Mouse (Mus musculus): ENCODE results near the gene Engase.

Gene Engase

GRCm38 (mm10) chr11:118455788-118456187, 20.8 kb upstream of the Engase start:
- DNase-seq, result no peak

DNA sequence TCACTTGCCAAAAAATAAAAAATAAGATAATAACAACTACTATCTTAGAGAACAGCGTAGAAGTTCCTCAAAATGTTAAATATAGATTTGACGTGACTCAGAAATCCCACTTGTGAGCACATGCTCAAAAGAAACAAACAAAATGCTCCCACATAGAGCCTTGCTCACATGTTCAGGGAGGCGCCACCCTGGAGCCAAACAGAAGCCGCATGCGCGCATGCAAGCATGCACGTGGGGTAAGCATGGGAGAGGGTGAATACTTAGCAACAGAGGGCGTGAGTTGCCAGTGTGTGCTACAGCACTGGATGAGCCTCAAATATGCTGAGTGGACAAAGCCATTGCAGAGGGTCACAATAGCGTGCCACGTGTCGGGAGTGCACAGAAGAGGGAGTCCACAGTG, 19.7 kb upstream of the Engase start:
- no peak for DNase-seq

DNA sequence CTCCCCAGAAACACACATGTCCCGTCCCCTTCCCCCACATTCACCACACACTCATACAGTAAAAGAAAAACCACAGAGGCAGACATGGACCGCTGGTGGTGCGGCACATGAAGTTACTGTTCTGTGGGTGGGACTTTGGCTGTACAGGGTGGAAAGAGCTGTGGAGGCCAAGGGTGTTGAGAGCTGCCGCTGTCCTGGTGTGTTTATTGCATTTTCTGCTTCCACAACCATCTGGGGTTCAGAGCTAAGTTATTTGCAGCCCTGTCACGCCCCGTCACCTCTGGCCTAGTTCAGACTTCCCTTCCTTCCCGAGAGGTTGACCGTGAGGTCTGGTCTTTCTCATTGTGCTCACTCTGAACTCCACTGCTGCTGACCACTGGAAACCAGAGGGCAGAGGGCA, 17.6 kb upstream of the Engase start:
- DNase-seq, result no peak

- no peak for DNase-seq
Observed at GRCm38 (mm10) chr11:118459536-118459935, 17.1 kb upstream of the Engase start.

DNA sequence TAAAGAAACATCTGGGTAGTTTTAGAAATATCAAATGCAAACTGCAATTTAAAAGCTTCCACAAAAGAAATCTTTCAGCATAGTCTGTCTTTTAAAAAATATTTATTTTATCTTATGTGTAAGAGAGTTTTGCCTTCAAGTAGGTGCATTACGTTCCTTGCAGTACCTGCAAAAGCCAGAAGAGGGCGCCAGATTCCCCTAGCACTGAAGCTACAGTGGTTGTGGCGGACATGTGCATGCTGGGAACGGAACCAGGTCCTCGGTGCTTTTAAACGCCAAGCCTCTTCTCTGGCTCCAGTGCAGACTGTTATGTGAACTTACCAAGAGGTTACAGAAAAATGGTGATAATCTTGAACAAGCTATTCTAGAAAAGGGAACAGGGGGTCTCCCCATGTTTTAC, 16.3 kb upstream of the Engase start:
- DNase-seq, result no peak

- DNase-seq, result no peak
Observed at GRCm38 (mm10) chr11:118467441-118468035, 9.1 kb upstream of the Engase start.

GRCm38 (mm10) chr11:118469509-118470160, 7.0 kb upstream of the Engase start:
- no peak for DNase-seq

- DNase-seq, result no peak
Observed at GRCm38 (mm10) chr11:118470234-118470966, 6.2 kb upstream of the Engase start.

DNA sequence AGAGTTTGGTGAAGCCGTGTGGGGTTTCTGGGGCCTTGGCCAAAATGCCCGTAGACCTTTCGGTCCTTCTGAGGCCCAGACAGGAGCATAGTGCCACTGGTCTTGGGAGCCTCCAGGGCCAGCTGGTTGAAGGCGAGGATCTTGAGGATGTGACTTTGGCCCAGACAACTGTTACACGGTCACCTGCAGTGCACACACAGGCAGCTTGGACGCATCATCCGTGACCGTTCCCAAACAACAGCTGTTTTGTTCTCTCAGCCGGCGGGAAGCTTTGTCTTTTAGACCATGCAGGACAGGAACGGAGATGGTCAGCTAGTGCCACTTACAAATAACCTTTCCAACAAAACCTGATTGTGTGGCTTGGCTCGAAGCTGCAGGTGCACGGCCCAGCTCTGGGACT, 5.0 kb upstream of the Engase start:
- no peak for DNase-seq

- no peak for DNase-seq
Observed at GRCm38 (mm10) chr11:118473161-118473560, 3.5 kb upstream of the Engase start.

DNA sequence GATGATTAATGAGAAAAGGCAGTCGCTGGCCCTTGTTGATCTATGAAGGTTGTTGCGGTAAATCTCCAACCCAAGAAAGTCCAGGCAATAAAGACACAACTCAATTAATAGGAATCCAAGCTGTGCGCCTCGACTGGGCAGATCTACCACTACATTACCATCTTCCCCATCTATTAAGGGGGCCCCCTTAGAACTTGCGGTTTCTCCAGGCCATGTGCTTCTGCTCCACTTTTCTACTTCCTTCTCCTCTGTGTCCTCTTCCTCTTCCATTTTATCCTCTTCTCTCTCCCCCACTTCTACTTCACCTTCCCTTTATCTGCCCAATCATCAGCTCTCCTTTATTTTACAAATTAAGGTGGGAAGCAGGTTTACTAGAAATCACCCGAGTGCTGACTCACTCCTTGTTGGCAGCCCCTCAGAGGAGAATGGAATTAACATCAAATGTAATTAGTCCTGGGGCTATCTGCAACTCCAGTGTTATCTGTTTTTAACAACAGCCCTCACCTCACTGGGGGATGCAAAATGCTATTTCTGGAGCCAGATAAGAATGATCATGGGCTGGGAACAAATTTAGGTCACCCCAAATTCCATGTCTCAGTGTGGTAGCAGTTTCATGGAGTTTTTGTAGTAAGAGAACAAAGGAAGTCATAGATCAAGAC, 2.7 kb upstream of the Engase start:
- DNase-seq, result no peak

GRCm38 (mm10) chr11:118475496-118476083, 1.0 kb upstream of the Engase start:
- no peak for DNase-seq

- no peak for DNase-seq
Observed at GRCm38 (mm10) chr11:118479776-118480175, 3.1 kb downstream of the Engase start.

DNA sequence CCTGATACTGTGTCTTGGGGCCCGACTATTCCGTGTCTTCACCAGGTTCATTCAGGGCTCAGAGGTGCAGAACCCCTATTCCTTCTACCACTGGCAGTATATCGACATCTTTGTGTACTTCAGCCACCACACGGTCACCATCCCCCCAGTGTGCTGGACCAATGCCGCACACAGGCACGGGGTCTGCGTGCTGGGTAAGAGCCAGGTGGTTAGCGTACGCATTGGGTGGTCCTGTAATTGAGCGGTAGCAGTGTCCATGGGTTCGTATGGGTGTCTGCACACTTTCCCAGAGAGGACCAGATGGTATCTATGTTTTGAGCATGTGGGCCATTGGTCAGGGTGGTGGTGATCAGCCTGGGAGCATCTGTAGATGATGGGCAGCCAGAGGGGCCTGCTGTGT, 4.6 kb downstream of the Engase start:
- no peak for DNase-seq

DNA sequence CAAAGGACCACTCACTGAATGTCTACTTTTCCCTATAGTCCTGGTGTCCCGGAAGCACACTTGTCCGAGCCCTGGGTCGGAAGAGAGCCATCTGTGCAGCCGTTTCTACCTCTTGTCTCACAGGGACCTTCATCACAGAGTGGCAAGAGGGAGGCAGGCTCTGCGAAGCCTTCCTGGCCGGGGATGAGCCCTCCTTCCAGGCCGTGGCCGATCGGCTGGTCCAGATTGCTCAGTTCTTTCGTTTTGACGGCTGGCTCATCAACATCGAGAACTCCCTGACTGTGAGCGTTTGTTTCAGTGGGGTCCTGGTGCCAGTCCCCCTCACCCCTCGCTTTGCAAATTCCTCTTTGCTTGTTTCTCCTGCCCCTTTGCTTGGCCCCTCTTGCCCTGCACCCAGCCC, 5.1 kb downstream of the Engase start:
- no peak for DNase-seq

DNA sequence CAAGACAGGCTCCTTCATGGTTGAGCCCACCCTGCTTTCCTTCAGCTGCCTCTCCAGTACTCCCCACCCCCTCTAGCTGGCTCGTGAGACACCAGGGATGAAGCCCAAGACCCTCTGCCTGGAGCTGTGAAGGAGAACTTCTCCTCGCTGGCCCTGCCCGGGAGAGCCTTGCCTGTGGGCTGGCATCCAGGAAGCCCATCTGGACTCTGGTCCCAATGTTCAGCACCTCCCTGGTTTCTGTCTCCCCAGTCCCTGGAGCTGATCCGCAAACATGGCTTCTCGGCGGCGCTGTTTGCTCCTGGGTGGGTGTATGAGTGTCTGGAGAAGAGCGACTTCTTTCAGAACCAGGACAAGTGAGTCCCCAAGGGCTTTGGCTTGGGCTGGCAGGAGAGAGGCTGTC, 7.5 kb downstream of the Engase start:
- DNase-seq, result peak; percentile 75 to 77

GRCm38 (mm10) chr11:118485338-118485737, 8.7 kb downstream of the Engase start:
- no peak for DNase-seq

DNA sequence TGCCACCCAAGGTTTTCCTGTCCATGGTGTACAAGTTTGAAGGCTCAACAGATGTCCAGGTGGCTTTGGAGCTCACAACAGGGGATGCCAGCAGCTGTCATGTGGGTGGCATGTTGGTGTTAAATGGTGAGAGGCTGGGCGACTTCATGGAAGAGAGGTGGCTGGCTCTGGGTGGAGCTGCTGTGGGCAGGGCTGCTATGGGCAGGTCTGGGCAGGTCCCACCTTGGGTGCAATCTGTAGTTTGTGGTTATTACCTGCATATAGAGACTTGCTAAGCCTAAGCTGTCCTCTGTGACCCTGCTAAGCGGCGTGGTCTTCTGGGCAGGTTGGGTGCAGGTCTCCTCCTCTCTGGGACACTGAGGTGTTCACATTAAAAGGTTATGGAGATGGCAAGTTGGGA, 9.2 kb downstream of the Engase start:
- peak in 1 of 2 experiments; percentile 5 for DNase-seq

DNA sequence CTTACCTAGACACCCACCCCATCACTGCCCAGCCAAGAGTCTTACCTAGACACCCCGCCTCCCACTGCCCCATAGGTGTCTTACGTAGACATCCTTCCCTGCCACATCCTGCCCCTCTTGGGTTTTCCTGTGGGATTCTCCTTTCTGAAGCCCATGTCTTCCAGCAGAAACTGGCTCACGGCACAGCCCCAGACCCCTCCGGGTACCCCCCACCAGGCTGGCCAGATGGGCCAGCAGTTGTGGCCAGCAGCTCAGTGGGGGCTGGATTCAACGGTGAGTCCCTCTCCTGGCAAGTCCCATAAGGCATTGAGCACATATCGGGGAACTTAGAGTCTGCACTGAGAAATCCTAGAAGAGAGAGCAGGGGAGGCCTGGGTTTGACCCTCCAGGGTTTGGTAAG, 9.7 kb downstream of the Engase start:
- no peak for DNase-seq

DNA sequence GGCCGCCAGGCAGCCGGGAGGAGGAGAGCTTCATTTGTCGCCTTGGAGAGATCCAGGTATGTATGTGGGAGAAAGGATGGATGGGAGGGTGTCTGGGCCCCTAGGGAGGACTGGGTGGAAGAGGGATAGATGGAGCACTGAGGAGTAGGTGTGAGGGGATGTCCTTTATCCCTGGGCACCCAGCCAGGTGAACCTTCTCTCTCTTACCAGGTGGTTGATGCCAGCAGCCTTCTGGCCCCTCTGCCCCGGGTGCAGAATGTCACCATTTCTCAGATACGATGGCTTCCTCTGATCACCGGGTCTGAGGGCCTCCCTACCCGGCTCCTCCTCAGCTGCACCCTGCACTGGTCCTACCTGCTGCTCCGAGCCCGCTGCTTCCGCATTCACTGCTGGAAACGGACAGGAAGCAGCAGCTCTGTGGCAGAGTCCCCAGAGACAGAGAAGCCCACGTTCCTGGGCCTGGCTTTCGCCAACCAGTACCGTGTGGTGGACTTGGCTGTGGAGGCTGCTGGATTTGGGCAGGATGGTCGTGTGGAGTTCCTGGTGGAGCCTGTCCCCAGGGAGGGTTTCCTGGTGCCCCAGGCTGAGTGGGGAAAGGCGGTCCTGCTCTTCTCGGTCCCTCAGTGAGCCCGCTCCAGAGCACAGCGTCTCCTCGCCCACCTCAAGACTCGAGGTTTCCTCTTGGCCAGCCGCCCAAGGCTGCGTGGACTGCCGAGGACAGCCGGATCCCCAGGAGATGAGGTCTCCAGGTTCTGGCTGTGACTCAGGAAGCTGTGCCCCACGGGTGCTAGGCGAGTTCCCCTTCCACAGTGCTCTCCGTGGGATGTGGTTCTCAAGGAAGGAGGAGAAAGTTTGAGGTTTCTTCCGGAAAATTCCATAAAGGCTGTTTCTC, 10.5 kb downstream of the Engase start:
- no peak for DNase-seq

DNA sequence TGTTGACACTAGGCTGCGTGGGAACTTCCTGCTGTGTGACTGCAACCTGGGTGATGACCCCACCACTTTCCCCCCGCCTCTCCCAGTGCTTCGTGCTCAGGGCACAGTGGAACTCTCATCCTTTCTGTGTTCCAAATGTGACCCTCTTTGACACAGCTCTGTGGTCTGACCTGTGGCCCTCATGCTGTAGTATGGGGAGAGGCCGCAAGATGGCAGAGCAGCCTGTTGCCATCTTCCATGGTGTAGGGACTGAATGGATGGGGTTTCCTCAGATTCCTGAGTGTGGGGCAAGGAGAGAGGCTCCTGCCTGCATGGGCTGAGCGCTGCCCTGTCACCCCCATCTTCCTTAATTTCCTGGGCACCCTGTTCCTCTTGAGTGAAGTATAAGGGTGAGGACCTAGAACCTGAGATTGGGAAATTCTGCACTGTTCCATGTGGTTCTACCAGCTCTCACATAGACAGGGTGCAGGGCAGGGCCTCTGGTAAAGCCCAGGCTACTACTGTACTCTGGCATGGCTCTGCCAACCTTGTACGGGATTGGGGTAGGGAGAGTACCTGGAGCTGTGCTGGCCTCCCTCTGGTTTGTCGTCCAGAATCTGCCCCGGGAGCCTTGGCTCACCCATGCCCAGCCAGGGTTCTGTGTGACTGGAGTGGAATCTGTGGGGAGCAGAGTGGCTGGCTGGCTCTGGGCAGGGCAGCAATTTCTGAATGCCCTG, 11.7 kb downstream of the Engase start:
- DNase-seq, result peak; percentile 61 to 62

GRCm38 (mm10) chr11:118488907-118489270, 12.3 kb downstream of the Engase start:
- no peak for DNase-seq
